Mouse (Mus musculus) spleen, postnatal 36 days (tissue): ENCODE results near the gene Wnt7a.

Experiments used
- DNase-seq, 2 experiments: peaks; one replicate each; pipeline ENCODE4 v3.0.0; 2022; ENCODE audit warnings: low spot score in 2 of 2, mixed read lengths in 1 of 2

Wnt7a gene

DNA sequence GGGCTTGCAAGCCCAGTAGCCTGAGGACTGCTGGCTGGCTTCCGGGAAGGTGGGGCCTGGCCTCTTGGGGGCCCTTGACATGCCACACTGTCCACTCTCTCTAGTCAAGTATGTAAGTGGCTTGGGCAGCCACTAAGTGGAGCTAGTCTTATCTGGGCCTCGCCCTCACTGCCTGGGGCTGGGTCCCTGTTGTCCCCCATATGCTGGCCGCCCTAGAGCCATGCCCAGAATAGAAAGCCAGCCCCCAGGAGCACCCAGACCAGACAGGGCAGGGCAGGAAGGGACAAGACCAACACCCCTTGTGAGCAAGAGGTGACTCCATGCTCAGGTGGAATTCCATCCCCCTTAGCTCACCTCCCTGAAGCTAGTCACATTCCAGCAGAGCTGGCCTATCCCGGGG, 22.0 kb downstream of the Wnt7a start:
- no peak for DNase-seq

DNA sequence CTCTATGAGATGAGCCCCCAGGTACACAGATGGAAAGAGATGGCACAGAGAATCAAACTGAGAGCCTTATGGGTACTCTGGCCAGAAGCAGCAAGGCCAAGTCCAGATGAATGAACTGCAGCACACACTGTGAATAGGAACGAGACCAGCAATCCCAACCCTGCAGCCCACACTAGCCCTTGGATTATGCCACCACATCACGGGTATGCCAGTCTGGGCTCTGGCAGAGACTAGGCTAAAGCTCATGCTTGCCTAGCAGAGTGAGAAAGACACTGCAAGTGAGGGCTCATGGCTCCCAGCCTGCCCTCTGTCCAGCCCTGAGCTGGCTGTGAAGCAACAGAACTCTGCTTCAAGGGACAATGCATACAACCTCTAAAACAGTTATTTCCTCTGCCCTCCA, 26.7 kb downstream of the Wnt7a start:
- DNase-seq: no peak

DNA sequence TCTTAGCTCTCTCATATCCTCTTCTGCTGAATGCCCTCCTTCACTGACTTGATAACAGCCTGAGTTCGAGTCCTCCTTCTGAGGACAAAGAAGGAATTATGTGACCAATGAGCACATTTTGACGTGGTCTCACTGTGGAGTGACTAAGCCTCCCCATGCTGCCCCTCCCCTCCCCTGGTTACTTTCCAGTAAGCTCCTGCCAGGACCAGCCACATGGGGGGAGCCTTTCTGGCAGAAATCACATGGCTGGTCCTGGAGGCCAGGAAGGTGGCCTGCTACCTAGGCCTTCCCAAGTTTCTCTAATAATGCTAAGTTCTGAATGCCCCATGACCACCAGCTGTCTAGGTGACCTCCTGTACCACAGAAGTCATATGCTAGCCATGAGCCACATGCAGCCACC, 27.3 kb downstream of the Wnt7a start:
- DNase-seq: no peak

DNA sequence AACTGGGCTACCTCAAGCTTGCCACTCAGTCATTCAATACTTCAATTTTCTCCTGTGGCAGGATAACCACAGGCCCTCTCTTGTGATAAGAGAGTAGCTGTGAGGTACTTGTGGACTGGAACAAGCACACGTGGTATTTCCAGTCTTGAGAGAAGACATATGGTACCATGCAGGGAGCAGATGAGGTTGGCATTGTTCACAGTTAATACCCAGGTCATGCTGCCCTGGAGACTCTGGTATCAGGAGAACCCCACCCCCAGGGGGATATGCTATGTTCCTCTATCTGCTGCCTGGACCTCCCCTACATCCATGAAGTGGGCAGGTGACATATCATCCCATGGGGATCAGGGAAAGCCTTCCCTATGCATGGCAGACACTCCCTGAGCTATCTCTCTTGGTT, 27.9 kb downstream of the Wnt7a start:
- no peak for DNase-seq

DNA sequence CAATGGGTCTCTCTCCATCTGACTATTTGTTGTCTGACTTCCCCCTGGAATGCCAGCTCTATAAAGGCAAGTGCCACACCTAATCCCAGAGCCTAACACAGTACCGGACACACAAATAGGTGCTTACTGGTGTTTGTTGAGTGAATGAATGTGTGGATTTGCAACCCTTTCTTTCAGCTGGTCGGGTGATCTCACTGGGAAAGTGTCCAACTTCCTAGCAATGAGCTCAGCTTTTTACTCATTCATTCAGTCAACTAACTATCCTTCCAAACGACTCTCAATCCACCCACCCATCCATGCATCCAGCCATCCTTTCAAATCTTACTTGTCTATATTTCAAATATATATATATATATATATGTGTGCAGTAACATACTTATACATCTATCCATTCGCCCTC, 31.3 kb downstream of the Wnt7a start:
- DNase-seq: no peak

DNA sequence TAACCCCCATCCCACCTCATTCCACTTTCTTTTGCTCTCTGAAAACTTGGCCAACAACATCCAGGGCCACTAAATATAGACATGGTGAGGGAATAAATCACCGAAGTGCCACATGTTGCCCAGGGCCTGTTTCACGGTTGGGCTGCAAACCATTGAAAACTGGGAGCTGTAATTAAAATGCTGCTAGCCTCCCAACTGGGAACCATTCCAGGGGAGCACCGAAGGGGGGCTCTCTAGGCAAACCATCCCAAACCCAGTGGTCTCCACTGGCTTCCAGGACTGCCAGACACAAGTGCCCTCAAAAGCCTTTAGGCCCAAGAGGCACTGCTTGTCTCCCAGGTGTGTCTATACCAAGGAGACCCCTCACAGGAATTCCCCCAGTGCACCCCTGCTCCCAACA, 31.9 kb downstream of the Wnt7a start:
- DNase-seq: no peak

DNA sequence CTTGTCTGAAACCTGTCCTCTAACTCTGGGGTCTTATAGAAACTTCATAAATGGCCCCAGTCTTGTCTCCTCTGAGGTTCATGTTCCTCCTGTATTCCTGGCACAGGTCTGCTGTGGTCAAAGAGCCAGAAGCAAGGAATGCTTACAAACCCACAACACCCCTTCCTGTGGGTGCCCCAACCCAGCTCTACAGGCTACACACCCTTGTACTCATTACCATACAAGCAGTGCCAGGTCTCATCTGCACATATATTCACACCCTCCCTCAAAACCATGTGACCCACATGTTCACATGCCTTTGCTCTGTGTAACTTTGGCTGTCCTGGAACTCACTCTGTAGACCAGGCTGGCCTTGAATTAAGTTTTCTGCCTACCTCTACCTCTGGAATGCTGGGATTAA, 38.2 kb downstream of the Wnt7a start:
- no peak for DNase-seq

DNA sequence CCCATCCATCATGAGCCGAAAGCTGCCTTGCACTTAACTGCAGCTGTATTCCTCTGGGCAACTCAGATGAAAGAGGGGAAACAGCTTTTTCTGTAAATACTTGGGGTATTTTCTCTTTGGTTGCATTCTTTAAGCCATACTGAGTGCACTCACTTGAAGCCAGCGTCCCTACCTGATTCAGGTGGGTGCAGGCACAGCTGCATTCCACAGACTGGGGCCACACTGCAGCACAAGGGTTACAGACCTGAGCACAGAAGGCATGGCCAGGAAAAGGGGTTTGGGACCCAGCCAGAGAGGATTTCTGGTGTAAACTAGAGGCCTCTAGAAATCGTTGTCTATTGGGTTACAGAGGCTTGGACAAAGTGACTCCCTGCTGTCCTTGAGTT, 38.6 kb downstream of the Wnt7a start:
- DNase-seq: no peak

DNA sequence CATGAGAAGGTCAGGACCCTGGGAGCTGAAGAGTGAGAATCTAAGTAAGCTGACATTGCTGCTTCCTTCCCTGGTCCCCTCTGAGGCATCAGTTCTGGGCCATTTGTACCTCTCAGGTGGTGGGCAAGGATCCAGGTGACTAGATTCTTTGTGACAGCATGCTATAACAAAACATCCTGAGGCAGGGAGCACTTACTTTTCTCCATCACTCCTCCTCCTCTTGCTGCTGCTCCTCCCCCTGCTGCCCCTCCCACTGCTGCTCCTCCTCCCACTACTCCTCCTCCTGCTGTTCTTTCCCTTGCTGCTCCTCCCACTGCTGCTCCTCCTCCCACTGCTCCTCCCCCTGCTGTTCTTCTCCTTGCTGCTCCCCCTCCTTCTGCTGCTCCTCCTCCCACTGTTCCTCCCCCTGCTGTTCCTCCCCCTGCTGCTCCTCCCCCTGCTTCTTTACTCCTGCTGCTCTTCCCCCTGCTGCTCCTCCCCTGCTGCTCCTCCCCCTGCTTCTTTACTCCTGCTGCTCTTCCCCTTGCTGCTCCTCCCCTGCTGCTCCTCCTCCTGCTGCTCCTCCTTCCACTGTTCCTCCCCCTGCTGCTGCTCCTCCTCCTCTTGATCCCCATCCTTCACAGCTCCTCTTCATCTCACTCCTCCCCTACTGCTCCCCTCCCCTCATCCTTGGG, 39.1 kb downstream of the Wnt7a start:
- no peak for DNase-seq

DNA sequence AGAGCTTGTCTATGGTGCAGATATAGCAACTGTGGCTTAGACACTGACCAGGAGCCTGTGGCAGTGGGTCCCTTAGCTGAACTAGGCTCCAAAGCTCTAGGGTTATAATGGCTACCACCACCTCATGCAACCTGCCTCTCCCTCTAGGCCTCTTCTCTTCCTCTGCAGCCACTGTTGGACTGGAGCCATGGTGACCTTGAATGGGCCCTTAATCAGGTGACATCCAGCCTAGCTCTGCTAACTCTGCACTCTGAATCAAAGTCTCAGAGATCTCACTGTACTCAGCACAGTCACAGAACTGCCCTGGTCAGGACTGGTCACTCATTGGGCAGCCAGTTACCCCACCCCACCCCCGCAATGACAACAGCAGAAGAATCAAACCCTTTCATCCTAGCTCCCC, 44.4 kb downstream of the Wnt7a start:
- no peak for DNase-seq

DNA sequence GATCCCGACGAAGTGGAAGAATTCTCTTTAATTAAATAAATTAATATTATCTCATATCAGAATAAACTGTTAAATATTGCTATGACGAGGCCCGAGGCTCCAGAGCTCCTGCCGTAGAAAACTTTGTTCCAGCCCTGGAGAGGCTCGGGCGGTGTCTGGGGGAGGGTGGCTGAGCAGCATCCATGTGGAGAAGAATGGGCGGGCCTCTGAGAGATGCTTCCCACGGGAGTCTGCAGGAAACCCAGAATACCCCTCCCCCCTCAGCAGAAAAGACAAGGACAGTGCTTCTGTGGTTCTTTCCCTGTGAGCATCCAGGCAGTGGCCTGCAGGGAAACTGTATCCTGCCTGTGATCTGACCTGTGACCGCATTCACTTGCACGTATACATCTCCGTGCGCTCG, 45.7 kb downstream of the Wnt7a start:
- DNase-seq: no peak

DNA sequence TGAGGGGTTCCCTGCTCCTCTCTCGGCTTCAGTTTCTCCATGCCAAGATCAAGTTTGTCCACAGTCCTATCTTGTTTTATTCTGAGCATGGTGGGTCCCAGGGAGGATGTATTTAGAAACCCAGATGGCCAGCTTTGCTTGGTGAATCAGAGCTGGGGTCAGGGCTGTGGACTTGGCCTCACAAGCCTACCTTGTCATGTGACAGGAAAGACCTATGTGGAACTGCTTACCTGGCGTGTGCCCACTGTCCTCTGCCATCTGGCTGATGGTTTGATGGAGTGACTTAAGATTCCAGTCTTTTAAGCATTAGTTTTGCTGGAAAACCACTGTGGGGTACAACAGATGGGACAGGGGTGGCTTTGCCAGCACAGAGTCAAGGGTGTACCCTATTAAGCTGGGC, 48.4 kb downstream of the Wnt7a start:
- DNase-seq: no peak

DNA sequence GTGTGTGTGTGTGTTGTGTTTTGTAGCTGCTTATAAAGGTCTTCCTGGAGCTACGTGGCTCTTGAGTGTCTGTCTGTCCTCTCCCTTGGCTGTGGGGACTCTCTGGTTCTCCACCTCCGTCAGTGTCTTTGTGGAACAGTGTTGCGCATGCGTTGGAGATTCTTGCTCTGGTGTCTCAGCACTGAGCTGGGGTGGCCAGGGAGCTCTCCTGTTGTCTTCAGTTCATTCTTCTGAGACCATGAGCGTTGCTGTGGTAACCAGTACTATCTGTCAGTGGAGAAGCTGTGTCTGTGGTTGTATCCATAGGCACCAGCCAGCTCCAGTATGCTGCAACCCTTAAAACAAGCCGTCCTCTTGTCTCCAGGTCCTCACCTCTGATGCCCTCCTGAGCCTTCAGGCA, 50.2 kb downstream of the Wnt7a start:
- DNase-seq: no peak

DNA sequence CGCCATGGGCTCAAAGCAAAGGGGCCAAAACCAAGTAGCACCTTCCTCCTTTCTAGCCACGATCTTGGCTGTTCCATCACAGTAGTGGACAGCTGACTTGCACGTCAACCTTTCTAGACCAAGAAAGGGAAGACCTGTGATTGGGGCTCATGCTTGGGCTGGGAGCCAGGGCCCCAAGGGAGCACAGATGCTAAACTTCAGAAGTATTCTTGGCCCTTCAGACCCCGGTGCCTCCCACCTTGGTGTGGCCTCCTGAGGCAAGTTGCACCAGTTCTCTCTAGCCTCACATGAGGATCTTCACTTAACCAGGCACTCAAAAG, 50.8 kb downstream of the Wnt7a start:
- no peak for DNase-seq

DNA sequence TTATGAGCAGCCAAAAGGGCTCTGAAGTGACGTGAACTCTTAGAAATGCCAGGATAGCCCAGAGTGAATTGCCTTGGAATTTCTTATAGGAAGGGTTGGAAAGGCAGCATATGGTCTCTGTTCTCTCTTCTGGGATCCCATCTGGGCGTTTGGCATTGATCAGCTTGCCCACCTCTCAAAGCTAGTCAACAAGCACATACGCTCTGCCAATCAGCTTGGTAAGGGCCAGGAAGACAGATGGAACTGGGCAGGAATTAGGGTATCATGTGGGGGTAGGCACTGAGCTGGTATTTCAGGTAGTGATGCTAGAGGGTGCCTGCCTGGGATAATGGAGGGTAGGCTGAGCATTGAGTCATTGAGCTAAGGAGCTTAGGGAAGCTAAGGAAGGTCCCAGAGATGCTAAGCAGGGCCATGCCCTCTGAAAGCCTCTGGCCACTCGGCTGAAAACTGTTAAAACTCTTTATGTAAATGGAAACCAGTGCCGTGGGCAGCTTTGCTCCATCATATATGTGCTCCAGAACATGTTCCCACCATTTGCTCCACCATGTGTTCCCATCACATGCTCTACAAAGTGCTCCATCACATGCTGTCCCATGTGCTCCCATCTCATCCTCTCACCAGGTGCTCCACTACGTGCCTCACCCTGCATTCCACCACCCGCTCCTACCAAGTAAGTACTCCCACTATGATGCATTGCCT, 51.3 kb downstream of the Wnt7a start:
- no peak for DNase-seq

DNA sequence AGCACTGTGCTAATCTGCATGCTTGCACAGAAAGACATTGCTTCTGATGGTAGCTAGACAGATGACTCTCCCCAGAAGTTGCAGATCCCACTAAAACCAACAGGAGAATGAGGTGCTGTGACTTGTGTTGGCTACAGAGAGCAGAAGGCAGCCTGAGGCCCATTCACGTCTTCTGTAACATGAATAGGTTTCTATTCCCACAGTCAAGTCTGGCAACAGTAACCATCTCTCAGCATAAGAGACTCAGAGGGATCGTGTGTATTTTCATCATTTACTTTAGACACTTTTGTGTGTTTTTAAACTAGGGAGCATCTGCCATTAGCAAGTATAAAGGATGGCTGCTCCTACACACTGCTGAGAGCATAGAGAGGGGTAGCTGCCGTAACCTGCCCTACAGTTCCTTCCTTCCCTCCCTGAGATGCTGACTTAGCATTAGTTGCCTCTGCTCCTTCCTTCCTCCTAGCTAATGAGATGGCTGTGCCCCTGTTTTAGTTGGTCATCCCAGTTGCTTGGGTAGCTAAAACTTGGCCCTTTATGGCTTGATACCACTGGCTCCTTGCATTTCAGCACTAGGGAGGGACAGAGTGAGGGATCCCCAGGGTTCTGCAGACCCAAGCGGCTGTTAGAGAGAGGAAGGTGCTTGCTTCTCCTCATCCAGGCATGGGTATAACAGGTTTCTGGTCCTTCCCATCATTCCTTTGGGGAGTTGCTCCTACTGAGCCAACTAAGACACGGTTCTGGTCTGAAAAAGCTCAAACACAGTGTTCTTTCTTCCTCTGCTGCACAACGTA, 52.1 kb downstream of the Wnt7a start:
- DNase-seq: no peak

DNA sequence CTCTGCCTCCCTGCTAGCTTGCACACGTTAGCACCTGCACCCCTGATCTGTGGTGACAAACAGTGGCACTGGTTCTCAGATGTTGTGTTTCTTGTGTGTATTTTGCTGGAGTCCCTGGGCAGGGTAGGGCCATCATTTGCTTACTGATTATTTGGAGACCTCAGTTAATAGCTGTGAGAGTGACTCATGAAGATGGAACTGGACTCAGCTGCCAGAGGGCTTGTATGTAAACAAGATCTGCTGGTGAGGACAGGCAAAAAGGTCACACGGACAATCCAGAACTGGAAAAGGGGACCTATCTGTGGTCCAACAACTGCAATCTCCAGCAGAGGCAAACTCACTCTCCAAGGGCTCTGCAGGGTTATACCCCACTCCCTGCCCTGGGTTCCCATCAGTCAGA, 52.8 kb downstream of the Wnt7a start:
- no peak for DNase-seq

DNA sequence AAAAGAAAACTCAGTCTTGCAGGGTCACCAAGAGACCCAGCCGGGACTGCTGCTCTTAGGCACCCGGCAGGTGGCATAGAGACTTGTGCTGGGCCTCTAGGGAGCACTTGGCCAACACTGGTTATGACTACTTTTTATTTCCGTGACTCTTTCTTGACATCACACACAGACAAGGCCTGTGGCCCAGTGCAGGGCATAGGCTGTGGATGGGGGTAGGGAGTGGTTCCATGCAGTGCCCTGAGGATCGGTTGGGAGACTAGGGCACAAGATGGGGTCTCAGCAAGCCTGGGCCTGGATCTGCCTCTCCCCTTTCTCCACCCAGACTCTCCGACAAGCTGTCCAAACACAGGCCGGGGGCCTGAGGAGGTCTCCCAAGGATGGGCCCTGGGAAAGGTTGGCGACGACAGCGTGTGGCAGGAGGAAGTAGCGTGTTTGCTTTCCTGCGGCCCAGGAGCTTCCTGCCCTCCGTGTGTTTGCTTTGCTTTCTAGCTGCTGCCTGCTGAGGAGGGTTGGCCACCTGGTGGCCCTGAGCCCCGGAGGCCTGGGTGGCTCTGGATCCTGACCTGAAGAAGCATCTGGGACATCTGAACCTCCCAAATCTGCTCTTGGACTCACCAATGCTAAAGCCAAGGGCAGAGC, 53.8 kb downstream of the Wnt7a start:
- DNase-seq: no peak

DNA sequence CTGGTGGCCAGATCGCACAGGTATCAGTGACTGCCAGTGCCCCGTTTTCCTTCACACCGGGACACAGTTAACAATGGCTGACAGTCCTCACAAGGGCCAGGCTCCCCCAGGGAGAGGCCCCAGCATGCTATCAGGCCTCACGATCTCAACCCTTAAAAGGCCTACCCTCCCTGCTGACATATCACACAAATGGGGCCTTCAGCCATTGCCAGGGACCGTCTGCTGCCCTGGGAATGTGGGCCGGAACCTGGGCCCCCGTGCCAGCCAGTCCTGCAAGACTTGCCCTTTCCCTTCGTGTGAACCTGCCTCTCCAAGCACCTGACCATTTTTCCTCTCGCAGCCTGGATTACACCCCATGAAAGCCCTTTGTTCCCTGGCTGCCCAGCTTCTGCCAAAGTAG, 61.5 kb downstream of the Wnt7a start:
- DNase-seq: no peak

DNA sequence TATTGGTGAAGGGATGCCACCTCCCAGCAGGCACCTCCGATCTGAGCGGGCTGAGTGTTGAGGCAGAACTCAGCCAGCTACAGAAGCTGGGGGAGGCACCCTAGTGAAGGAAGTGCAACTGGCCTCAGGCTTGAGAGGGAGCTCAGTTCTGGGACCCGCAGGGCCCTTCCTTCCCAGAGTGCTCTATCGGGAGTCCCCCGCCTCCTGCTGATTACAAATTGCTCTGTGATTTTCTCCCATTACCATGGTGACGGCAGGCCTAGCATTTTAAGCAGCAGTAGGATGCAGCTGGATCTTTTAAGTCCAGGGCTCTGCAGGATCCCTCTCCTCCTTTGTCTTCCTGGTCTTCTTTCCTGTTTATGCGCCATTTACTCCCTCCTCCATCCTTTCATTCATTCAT, 63.4 kb downstream of the Wnt7a start:
- DNase-seq: no peak

DNA sequence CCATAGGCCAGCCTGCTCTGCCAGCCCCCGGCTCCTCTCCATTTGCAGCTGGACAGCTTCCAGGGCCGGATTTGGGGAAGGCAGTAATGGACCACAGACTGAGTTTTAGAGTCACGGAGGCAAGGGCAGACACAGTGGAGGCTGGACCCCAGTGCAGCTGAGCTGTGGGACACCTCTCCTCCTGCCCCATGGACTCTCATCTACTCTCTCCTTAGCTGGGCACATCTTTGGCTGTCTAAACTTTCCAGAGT, 64.3 kb downstream of the Wnt7a start:
- no peak for DNase-seq

DNA sequence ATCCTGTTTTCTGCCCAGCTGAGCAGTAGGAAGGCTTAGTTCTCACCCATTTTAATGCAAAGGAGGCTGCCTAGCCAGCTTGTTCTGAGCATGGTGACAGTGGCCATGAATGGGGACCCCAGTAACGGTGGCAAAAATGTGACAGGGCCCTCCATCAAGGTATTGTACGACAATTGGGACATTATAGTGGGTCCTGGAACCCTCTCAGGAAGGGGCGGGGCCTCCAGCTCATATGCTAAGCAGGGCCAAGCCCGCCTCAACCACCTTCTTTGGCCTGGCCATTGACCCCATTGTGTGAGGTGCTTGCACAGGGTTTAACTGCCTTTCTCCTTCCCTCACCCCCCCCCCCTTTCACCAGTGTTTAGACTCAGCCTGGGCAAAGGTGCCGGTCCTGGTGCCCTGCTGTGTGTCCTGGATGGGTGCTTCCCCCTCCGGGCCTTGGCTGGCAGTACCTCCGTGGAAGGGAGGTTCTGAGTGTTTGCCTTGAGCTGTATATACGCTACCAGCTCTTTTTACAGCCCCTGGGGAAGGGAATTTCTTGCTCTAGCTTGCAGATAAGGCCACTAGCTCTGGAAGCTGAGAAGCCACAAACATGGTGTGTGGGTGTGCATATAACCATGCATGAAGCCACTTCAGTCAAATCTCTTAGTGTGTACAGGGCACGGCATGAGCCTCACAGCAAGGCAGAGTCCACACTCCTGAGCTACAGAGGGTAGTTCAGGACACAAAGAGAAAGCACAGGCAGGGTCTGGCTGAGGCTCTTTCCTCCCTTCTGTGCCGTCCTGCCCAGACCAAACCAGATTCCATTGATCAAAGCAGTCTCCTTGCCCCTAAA, 64.9 kb downstream of the Wnt7a start:
- no peak for DNase-seq
